Mouse (Mus musculus) heart, adult 2 months (tissue): Measurements from ENCODE around the gene Sh3bp4.

ENCODE experiments used
- CTCF ChIP-seq: fragments of 200-600 bp; IDR thresholded peaks from 2 replicates; pipeline ENCODE4 v1.8.1; 2022; ENCODE audit warnings: antibody characterized with exemption, mild to moderate bottlenecking, moderate library complexity
- EP300 ChIP-seq: fragments of 200-500 bp; IDR thresholded peaks from 2 replicates; pipeline ENCODE4 v1.6.1; 2011; ENCODE audit warnings: low read depth, low read length, control low read depth; ENCODE audit not compliant: insufficient read depth
- POLR2A ChIP-seq: fragments of 200-500 bp; IDR thresholded peaks from 2 replicates; pipeline ENCODE4 v1.6.1; 2011; ENCODE audit warnings: mild to moderate bottlenecking, low read depth, low read length, control low read depth; ENCODE audit not compliant: insufficient read depth

DNA sequence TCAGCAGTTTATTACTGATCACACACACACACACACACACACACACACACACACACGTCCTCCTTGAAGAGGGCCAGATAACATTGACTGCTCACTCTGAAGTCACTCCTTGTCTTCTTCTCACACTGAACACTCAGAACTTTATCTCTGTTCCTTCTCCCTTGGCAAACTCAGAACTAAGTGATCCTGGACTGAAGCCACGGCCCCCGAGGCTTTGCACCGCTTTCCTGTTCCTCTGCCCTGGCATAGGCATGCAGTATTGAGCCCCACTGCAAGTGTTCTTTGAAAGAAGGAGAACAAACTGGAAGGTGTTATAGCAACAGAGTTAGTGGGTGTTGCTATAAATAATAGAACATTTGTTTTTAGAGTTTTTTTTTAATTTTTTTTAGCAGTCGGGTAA is 68.1 kb downstream of the Sh3bp4 start:
- TF ChIP-seq POLR2A (no peak), CTCF (no peak), EP300 (no peak)
